Mouse (Mus musculus): ENCODE measurements around the gene Tmem177.
A peak's percentile ranks its signal among the peaks of the same experiment; 100 is the strongest.

The Tmem177 gene

DNA sequence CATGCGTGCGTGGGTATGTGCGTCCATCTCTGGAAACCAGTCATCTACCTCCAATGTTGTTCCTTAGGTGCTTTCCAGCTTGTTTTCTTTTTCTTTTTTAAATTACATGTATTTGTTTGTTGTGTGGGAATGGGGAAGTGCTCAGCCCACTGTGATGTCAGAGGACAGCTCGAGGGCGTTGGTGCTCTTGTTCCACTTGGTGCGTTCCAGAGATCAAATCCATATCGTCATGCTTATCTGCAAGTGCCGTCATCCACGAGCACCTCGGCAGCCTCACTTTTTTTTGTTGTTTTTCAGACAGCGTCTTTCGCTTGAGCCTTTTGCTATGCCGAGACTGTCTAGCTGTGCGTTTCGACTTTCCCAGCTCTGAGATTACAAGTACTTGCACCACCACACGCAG, 23.7 kb downstream of the Tmem177 start:
- no peak for DNase-seq (ENCODE audit: low read depth)

DNA sequence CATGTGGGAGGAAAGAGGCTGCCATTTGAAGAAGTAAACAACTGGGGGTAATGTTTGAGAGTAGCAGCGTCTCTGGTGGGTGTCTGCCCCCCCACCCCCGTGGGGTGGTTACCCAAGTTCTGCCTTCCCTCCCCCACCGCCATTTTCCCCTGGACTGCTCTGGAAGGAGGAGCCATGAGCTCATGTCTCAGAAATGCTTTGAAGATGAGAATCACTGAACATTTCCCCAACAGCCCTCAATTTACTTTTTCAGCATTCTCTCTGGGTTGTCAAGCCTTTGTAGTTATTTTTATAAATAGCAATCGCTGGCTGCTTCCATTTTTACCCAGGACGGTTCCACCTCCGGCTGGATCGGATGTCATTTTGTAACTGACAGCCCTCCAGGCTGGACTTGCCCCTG, 26.7 kb downstream of the Tmem177 start:
- DNase-seq (ENCODE audit: low read depth): no peak

DNA sequence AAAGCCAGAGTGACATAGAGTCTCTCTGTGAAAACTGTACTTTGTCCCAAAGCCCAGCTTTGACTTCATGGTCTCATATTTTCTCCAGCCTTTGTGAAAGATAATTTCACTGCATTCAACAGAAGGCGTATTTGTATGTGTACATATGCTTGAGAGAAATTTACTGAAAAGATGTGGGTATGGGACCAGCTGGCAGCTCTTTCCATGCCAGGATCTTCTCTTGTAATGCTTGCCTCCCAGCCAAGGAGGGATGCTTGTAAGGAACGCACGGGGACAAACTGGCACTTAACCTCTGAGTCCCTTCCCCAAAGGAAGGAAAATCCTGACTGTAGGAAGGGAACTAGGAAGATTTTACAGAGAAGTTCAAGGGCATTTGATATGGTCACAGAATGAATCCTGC, 28.7 kb downstream of the Tmem177 start:
- DNase-seq (ENCODE audit: low read depth): no peak

DNA sequence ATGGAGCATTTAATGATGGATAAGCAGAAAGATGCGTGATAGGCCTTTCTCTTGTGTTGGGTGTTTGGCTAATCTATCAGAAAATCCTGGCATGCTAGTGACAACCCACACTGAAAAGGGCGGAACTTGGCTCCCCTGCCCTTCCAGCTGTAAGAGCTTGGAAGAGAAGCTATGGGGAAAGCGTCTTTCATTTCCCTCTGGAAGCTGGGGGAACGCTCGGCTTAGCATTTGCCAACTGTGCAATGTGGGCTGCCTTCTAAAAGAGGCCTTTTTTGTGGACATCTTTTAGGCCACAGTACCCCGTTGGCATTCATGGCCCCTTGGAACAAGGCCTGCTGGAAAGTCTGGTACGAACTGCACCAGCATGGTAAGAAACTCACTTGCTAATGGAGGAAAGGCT, 34.1 kb downstream of the Tmem177 start:
- DNase-seq (ENCODE audit: low read depth): no peak

DNA sequence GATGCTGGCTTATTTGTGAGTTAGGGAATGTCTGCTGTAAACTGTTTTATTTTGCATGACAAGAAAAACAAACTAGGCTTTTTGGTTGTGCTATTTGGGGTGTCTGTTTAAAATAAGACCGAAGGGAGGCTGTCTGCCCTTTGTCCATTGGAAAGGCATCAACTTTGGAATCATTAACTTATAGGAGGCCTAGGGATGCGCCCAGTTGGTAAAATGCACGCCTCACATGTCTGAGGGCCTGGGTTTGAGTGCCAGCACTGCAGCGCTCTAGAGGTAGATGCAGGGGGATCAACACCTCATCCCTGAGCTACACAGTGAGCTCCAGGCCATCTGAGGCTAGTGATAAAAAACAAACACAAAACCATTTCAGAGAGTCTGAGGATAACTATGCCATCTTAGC, 35.5 kb downstream of the Tmem177 start:
- DNase-seq (ENCODE audit: low read depth): no peak

DNA sequence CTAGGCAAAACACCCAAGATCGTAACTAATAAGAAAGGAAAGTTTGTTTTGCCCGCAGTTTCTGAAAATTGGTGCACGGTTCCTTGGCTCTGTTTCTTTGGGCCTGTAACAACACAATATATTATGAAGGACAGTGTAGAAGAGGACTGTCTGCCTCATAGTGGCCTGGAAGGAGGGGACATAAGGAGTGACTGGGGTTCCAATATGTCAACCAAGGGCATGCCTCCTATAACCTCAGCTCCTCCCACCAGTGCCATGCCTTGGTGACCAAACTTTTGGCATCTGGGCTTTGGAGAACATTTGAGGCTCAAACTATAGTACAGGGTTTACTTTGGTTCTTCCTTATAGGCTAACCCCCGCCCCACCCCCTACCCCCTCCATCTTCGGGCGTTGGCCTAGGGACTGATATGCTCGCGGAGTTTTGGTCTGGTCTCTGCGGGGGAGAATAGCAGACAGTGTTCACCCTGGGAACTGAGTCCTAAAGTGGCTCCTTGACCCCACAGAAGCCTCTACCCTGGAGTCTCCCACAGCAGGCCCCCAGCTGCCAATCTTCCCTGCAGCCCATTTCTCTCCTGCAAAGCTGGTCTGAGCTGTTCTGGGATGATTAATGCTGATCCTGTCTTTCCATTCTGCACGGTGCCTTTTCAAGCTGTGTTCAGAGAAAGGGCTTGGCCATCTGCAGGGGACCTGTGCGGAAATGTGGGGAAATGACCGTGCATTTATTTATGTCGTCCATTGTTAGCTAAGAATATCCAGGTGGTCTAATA, 44.4 kb downstream of the Tmem177 start:
- DNase-seq (ENCODE audit: low read depth): no peak

DNA sequence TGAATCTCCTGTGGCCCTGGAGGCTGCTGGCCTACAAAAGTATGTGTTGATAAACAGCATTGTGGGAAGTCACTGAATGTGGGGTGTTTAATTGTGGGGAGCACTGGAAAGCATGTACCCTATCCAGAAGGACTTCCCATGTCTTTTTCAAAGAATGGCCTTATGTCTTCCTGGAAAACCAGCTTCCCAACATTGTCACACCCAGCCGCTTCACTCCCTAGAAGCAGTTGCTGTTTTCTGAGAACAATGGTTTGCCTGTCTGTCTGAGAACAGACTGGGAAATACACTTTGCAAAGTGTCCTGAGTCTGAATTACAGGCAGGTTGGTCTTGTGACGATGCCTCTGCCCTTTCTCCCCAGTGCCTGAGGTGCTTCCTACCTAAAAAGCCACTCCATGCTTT, 45.7 kb downstream of the Tmem177 start:
- no peak for DNase-seq (ENCODE audit: low read depth)

DNA sequence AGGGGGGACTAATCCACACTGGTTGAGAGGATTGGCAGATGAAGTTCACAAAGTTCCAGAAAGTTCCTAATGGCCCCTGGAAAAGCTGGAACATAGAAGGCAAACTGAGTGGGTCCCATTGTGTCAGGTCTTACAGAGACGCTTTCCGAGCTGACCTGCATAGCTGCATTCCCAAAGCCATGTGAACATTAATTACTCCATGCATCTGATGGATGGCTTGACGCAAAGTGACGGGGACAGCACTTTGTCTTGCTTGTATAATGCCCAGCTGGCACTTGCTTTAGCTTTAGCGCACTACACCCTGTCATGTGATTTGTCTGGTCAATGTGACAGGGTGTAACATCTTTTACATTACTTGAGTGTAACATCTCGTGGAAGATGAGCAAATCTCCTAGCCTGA, 47.7 kb downstream of the Tmem177 start:
- DNase-seq (ENCODE audit: low read depth): no peak

DNA sequence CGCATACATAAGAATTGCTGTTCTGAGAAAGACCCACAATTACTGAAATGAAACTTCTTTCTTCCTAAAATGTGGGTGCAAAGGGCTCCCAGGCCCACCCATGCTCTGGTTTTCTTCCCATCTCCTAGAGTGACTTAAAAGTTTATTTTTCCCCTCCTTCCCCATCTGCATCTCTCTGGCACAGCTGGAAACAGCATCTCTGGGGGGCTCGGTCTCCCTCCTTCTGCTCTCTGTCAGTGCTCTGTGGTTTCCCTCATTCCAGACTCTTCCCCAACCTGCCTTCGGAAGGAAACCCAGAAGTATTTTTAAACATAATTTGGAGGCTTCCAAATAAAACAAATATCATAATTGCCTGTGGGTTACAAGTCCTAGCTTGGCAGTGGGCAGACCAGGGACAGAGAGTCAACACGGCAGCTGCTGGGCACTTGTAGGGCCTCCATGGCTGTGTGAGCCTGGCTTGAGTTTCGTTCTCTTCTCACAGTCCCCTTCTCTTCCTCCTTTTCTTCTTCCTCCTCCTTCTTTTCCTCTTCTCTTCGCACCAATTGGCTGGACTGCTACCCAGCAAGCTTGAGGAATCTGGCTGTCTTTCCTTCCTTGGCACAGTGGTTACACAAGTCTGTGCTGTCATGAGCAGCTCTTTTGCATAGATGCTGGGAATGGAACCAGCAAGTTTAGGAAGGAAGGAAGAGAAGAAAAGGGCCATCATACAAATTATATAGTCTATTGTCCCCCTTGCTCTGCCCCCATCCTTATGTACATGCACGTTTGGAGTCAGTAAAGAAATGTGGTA, 49.3 kb downstream of the Tmem177 start:
- no peak for DNase-seq (ENCODE audit: low read depth)

DNA sequence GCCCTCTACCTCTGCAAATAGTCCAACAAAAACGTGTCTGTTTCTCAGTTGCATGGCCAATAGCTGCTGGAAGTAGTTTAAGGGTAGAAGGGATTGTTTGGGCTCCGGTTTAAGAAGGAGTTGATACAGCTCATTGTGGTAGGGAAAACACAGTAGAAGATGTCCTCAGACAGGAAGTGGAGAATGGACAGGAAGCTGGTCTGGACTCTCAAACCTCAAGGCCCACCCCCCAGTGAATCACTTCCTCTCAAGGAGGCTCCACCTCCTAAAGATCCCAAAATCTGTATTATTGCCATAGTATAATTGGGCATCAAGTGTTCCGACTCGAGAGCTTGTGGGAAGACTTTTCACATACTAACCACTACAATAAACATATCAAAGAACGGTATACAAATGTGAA, 53.4 kb downstream of the Tmem177 start:
- DNase-seq (ENCODE audit: low read depth): peak; percentile 91
